Mouse (Mus musculus): ENCODE measurements around the gene Zscan18. TPM values are rescaled to one million over a fixed set of nuclear protein-coding genes. Genes with fewer than 3 reads are reported as not detected.
A peak's percentile ranks its signal among the peaks of the same experiment; 100 is the strongest.

Zscan18 gene
- polyA plus RNA-seq, 1 experiment from 2014 or later, result 11.4 TPM

DNA sequence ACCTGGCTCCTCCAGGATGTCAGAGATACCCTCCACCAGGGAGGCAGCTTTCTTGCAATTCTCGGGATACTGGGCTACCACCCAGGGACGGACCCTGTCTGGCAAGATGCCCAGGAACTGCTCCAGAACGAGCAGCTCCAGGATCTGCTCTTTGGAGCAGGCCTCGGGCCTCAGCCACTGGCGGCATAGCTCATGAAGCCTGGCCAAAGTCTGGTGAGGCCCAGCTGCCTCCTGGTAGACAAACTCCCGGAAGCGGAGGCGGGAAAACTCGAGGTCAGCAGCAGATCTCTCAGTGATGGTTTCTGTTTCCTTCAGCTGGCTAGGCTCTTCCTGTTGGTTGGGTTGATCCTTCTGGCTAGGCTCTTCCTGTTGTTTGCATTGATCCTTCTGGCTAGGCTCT is 29.3 kb downstream of the Zscan18 start:
- Histone ChIP-seq H3K4me1 (replicated peaks; ENCODE audit: control insufficient read depth, insufficient read depth, low read length) (no peaks in the 10 kb centered on the region), H3K9ac (ENCODE audit: low read depth, low read length) (no peak overlapping the region), H3K36me3 (ENCODE audit: control insufficient read depth, insufficient read depth, low read length) (0 out of 2 replicates have a peak, but pooled peaks cover 6% of the 10 kb centered on the region), H3K27me3 (ENCODE audit: control insufficient read depth, insufficient read depth, low read length) (no peaks in the 10 kb centered on the region), H3K9me3 (ENCODE audit: control insufficient read depth, low read length) (no peaks in the 10 kb centered on the region), H3K4me2 (replicated peaks; ENCODE audit: low read depth, low read length) (no peak overlapping the region), H3K4me3 (ENCODE audit: low read depth, low read length) (no peak overlapping the region), H3K27ac (ENCODE audit: low read depth, low read length) (no peak overlapping the region)
- WGBS, result 91% methylated on average over 9 of the region's 9 CpGs
- ATAC-seq (ENCODE audit: low FRiP score), result no peak
- no peak for DNase-seq (ENCODE audit: low spot score)

- Histone ChIP-seq H3K27me3 (ENCODE audit: control insufficient read depth, insufficient read depth, low read length) (no peaks in the 10 kb centered on the region), H3K9ac (ENCODE audit: low read depth, low read length) (no peak overlapping the region), H3K27ac (ENCODE audit: low read depth, low read length) (no peak overlapping the region), H3K36me3 (ENCODE audit: control insufficient read depth, insufficient read depth, low read length) (no peaks in the 10 kb centered on the region), H3K4me3 (ENCODE audit: low read depth, low read length) (no peak overlapping the region), H3K4me1 (replicated peaks; ENCODE audit: control insufficient read depth, insufficient read depth, low read length) (no peaks in the 10 kb centered on the region), H3K4me2 (replicated peaks; ENCODE audit: low read depth, low read length) (no peak overlapping the region), H3K9me3 (ENCODE audit: control insufficient read depth, low read length) (no peaks in the 10 kb centered on the region)
- DNase-seq (ENCODE audit: low spot score) (peak; percentile 21), ATAC-seq (ENCODE audit: low FRiP score) (peak; percentile 66)
- 69% methylated on average over 24 of the region's 24 CpGs for WGBS
Observed at GRCm38 (mm10) chr7:12749431-12750198, 53.8 kb downstream of the Zscan18 start.

GRCm38 (mm10) chr7:12734904-12735303 is 68.5 kb downstream of the Zscan18 start, which contains the start of gene Vmn2r56:
Vmn2r56 (minus strand) TSS chr7:12735004.
- Histone ChIP-seq H3K9ac (ENCODE audit: low read depth, low read length) (no peak within 1 kb of the TSS), H3K4me1 (replicated peaks; ENCODE audit: control insufficient read depth, insufficient read depth, low read length) (no peaks in the 10 kb centered on the region), H3K27me3 (ENCODE audit: control insufficient read depth, insufficient read depth, low read length) (no peaks in the 10 kb centered on the region), H3K36me3 (ENCODE audit: control insufficient read depth, insufficient read depth, low read length) (no peaks in the 10 kb centered on the region), H3K27ac (ENCODE audit: low read depth, low read length) (no peak within 1 kb of the TSS), H3K9me3 (ENCODE audit: control insufficient read depth, low read length) (0 out of 2 replicates have a peak, but pooled peaks cover 2% of the 10 kb centered on the region), H3K4me2 (replicated peaks; ENCODE audit: low read depth, low read length) (no peak within 1 kb of the TSS), H3K4me3 (ENCODE audit: low read depth, low read length) (no peak within 1 kb of the TSS)
- ATAC-seq (ENCODE audit: low FRiP score) (no peak), DNase-seq (ENCODE audit: low spot score) (no peak)
- 78% methylated on average over 1 of the region's 1 CpGs for WGBS

Other genes starting within 250 kb of the Zscan18 start
- 0.02 TPM in 1 of 2 replicates, not detected in the other for gene Vmn2r53, start 194.8 kb downstream of the Zscan18 start, polyA plus RNA-seq (2014; fragmentation: Nextera tagmentation; extraction: Ambion mirVana)
- not detected in 2 replicates for gene Vmn2r54, start 163.3 kb downstream of the Zscan18 start, polyA plus RNA-seq (2014; fragmentation: Nextera tagmentation; extraction: Ambion mirVana)
- not detected in 2 replicates for gene Vmn2r55, start 118.6 kb downstream of the Zscan18 start, polyA plus RNA-seq (2014; fragmentation: Nextera tagmentation; extraction: Ambion mirVana)
- gene Vmn2r56, start 68.6 kb downstream of the Zscan18 start, polyA plus RNA-seq (2014; fragmentation: Nextera tagmentation; extraction: Ambion mirVana), result not detected in 2 replicates
- 18.7 and 25.5 TPM in 2 replicates for gene Zfp329, start 15.2 kb upstream of the Zscan18 start, polyA plus RNA-seq (2014; fragmentation: Nextera tagmentation; extraction: Ambion mirVana)
- gene Zfp110, start 31.1 kb upstream of the Zscan18 start, polyA plus RNA-seq (2014; fragmentation: Nextera tagmentation; extraction: Ambion mirVana), result 29.9 and 32.6 TPM in 2 replicates
- 6.1 TPM in 2 replicates for gene Zfp128, start 77.5 kb upstream of the Zscan18 start, polyA plus RNA-seq (2014; fragmentation: Nextera tagmentation; extraction: Ambion mirVana)
- 19.1 and 19.9 TPM in 2 replicates for gene Zscan22, start 94.2 kb upstream of the Zscan18 start, polyA plus RNA-seq (2014; fragmentation: Nextera tagmentation; extraction: Ambion mirVana)
- 842 and 852 TPM in 2 replicates for gene Rps5, start 118.7 kb upstream of the Zscan18 start, polyA plus RNA-seq (2014; fragmentation: Nextera tagmentation; extraction: Ambion mirVana)
- gene Rnf225, start 123.8 kb upstream of the Zscan18 start, polyA plus RNA-seq (2014; fragmentation: Nextera tagmentation; extraction: Ambion mirVana), result 0.50 and 0.66 TPM in 2 replicates
- 7.4 and 8.0 TPM in 2 replicates for gene Zfp324, start 162.2 kb upstream of the Zscan18 start, polyA plus RNA-seq (2014; fragmentation: Nextera tagmentation; extraction: Ambion mirVana)
- gene Zfp446, start 174.2 kb upstream of the Zscan18 start, polyA plus RNA-seq (2014; fragmentation: Nextera tagmentation; extraction: Ambion mirVana), result 8.5 and 11.7 TPM in 2 replicates
- gene Slc27a5, start 194.6 kb upstream of the Zscan18 start, polyA plus RNA-seq (2014; fragmentation: Nextera tagmentation; extraction: Ambion mirVana), result not detected in 2 replicates
- gene Trim28, start 195.5 kb upstream of the Zscan18 start, polyA plus RNA-seq (2014; fragmentation: Nextera tagmentation; extraction: Ambion mirVana), result 427 and 438 TPM in 2 replicates
- gene Zbtb45, start 206.4 kb upstream of the Zscan18 start, polyA plus RNA-seq (2014; fragmentation: Nextera tagmentation; extraction: Ambion mirVana), result 25.0 and 25.3 TPM in 2 replicates
- 154 and 157 TPM in 2 replicates for gene Chmp2a, start 231.2 kb upstream of the Zscan18 start, polyA plus RNA-seq (2014; fragmentation: Nextera tagmentation; extraction: Ambion mirVana)
- gene Ube2m, start 234.6 kb upstream of the Zscan18 start, polyA plus RNA-seq (2014; fragmentation: Nextera tagmentation; extraction: Ambion mirVana), result 147 and 173 TPM in 2 replicates